Mouse (Mus musculus) spleen, adult 18-20 months (tissue): ENCODE results near the gene Gbe1.

Source experiments
- DNase-seq, 2 experiments: peaks; one replicate each; pipeline ENCODE4 v3.0.0; 2022; ENCODE audit warnings: mixed read lengths in 2 of 2

The Gbe1 gene

GRCm38 (mm10) chr16:70602326-70602725 is 288.6 kb downstream of the Gbe1 start:
- no peak for DNase-seq

GRCm38 (mm10) chr16:70608358-70608757 is 294.6 kb downstream of the Gbe1 start:
- DNase-seq, result no peak

- no peak for DNase-seq
Measured at GRCm38 (mm10) chr16:70617691-70618090, 303.9 kb downstream of the Gbe1 start.

- DNase-seq, result no peak
Measured at GRCm38 (mm10) chr16:70618168-70618567, 304.4 kb downstream of the Gbe1 start.
